Mouse (Mus musculus): ENCODE results near the gene Sod2. TPM values are rescaled to one million over a fixed set of nuclear protein-coding genes. Genes with fewer than 3 reads are reported as not detected.
"Not testable (repeated sequence)": the region's sequence is repeated elsewhere in the genome, so short reads cannot be mapped to it uniquely, and the experiment has no call there.

The Sod2 gene
- 285 and 325 TPM in 2 replicates for polyA plus RNA-seq (2012; rRNA removed)

- 91% methylated on average over 2 of the region's 2 CpGs for WGBS
- peak within 1 kb of the TSS; percentile 58 for H3K4me3 ChIP-seq (replicated peaks; ENCODE audit: extremely low read depth, low read depth, low read length)
- H3K4me1 ChIP-seq (ENCODE audit: control insufficient read depth, insufficient read depth, low read length); DNase-seq: not testable (repeated sequence)
These were observed at the start of gene Sod2 for GRCm38 (mm10) chr17:13006546-13006945. Gene Sod2 (plus strand): TSS chr17:13006846.

- WGBS, result 15% methylated on average over 2 of the region's 2 CpGs
These were observed 47.3 kb upstream of the Sod2 start for GRCm38 (mm10) chr17:12959377-12959776.

GRCm38 (mm10) chr17:12960331-12960873, 46.2 kb upstream of the Sod2 start, which contains the start of gene Acat2:
Gene Acat2 (minus strand): TSS chr17:12960747.
- under 1% methylated on average over 42 of the region's 42 CpGs for WGBS
- TF ChIP-seq POLR2A (IDR thresholded peaks at IDR 0.05; ENCODE audit: borderline replicate concordance, extremely low read depth, low read depth, low read length) (peak; percentile 92), CTCF (IDR thresholded peaks at IDR 0.05; ENCODE audit: insufficient read depth, low read length) (no peak)
- peaks cover 2% of the 10 kb centered on the region; the same call in 1 of the 2 replicates for H3K4me1 ChIP-seq (ENCODE audit: control insufficient read depth, insufficient read depth, low read length)
- peak; percentile 93 for DNase-seq
- H3K4me3 ChIP-seq (replicated peaks; ENCODE audit: extremely low read depth, low read depth, low read length), result peak within 1 kb of the TSS; percentile 90

More at GRCm38 (mm10) chr17:12959377-12959776, 47.3 kb upstream of the Sod2 start:
- not testable (repeated sequence) for H3K4me1 ChIP-seq (ENCODE audit: control insufficient read depth, insufficient read depth, low read length); H3K4me3 ChIP-seq (replicated peaks; ENCODE audit: extremely low read depth, low read depth, low read length); DNase-seq

- H3K4me1 ChIP-seq (ENCODE audit: control insufficient read depth, insufficient read depth, low read length), result peaks cover 2% of the 10 kb centered on the region; the same call in 1 of the 2 replicates
- no peak overlapping the region for H3K4me3 ChIP-seq (replicated peaks; ENCODE audit: extremely low read depth, low read depth, low read length)
- TF ChIP-seq POLR2A (IDR thresholded peaks at IDR 0.05; ENCODE audit: borderline replicate concordance, extremely low read depth, low read depth, low read length) (no peak), CTCF (IDR thresholded peaks at IDR 0.05; ENCODE audit: insufficient read depth, low read length) (no peak)
- 58% methylated on average over 3 of the region's 3 CpGs for WGBS
- DNase-seq, result no peak
These were observed 43.2 kb upstream of the Sod2 start for GRCm38 (mm10) chr17:12963476-12963875.

- WGBS, result 85% methylated on average over 2 of the region's 2 CpGs
- H3K4me1 ChIP-seq (ENCODE audit: control insufficient read depth, insufficient read depth, low read length), result peaks cover 2% of the 10 kb centered on the region; the same call in 1 of the 2 replicates
- TF ChIP-seq POLR2A (IDR thresholded peaks at IDR 0.05; ENCODE audit: borderline replicate concordance, extremely low read depth, low read depth, low read length), result no peak
- no peak overlapping the region for H3K4me3 ChIP-seq (replicated peaks; ENCODE audit: extremely low read depth, low read depth, low read length)
- DNase-seq, result no peak
These were observed 39.5 kb upstream of the Sod2 start for GRCm38 (mm10) chr17:12967173-12967572.

- TF ChIP-seq POLR2A (IDR thresholded peaks at IDR 0.05; ENCODE audit: borderline replicate concordance, extremely low read depth, low read depth, low read length) (no peak), CTCF (IDR thresholded peaks at IDR 0.05; ENCODE audit: insufficient read depth, low read length) (no peak)
- no peak for DNase-seq
- no peaks in the 10 kb centered on the region for H3K4me1 ChIP-seq (ENCODE audit: control insufficient read depth, insufficient read depth, low read length)
- no peak overlapping the region for H3K4me3 ChIP-seq (replicated peaks; ENCODE audit: extremely low read depth, low read depth, low read length)
- 68% methylated on average over 2 of the region's 2 CpGs for WGBS
These were observed 32.8 kb upstream of the Sod2 start for GRCm38 (mm10) chr17:12973851-12974250.

- H3K4me1 ChIP-seq (ENCODE audit: control insufficient read depth, insufficient read depth, low read length), result no peaks in the 10 kb centered on the region
- no peak for TF ChIP-seq POLR2A (IDR thresholded peaks at IDR 0.05; ENCODE audit: borderline replicate concordance, extremely low read depth, low read depth, low read length)
- TF ChIP-seq CTCF (IDR thresholded peaks at IDR 0.05; ENCODE audit: insufficient read depth, low read length), result no peak
- DNase-seq, result no peak
- H3K4me3 ChIP-seq (replicated peaks; ENCODE audit: extremely low read depth, low read depth, low read length), result no peak overlapping the region
- WGBS, result 95% methylated on average over 1 of the region's 1 CpGs
These were observed 28.1 kb upstream of the Sod2 start for GRCm38 (mm10) chr17:12978546-12978945.

- peaks cover 2% of the 10 kb centered on the region for H3K4me1 ChIP-seq (ENCODE audit: control insufficient read depth, insufficient read depth, low read length)
- 45% methylated on average over 2 of the region's 2 CpGs for WGBS
- H3K4me3 ChIP-seq (replicated peaks; ENCODE audit: extremely low read depth, low read depth, low read length), result no peak overlapping the region
- TF ChIP-seq POLR2A (IDR thresholded peaks at IDR 0.05; ENCODE audit: borderline replicate concordance, extremely low read depth, low read depth, low read length) (no peak), CTCF (IDR thresholded peaks at IDR 0.05; ENCODE audit: insufficient read depth, low read length) (no peak)
- DNase-seq, result no peak
These were observed 22.7 kb upstream of the Sod2 start for GRCm38 (mm10) chr17:12983988-12984387.

- H3K4me3 ChIP-seq (replicated peaks; ENCODE audit: extremely low read depth, low read depth, low read length); DNase-seq; H3K4me1 ChIP-seq (ENCODE audit: control insufficient read depth, insufficient read depth, low read length): not testable (repeated sequence)
- WGBS, result 86% methylated on average over 8 of the region's 8 CpGs
These were observed 18.6 kb upstream of the Sod2 start for GRCm38 (mm10) chr17:12988096-12988495.

GRCm38 (mm10) chr17:12990567-12991145, 16.0 kb upstream of the Sod2 start:
- DNase-seq, result no peak
- 28% methylated on average over 8 of the region's 8 CpGs for WGBS
- peaks cover 7% of the 10 kb centered on the region for H3K4me1 ChIP-seq (ENCODE audit: control insufficient read depth, insufficient read depth, low read length)
- peak overlapping the region; percentile 73 for H3K4me3 ChIP-seq (replicated peaks; ENCODE audit: extremely low read depth, low read depth, low read length)
- TF ChIP-seq CTCF (IDR thresholded peaks at IDR 0.05; ENCODE audit: insufficient read depth, low read length) (no peak), POLR2A (IDR thresholded peaks at IDR 0.05; ENCODE audit: borderline replicate concordance, extremely low read depth, low read depth, low read length) (no peak)

Measured in lung, adult 2 months (tissue).